Mouse (Mus musculus): ENCODE data around the gene Abhd12. TPM values are rescaled to one million over a fixed set of nuclear protein-coding genes. Genes with fewer than 3 reads are reported as not detected.

The Abhd12 gene
- polyA plus RNA-seq, 1 experiment from 2014 or later = 73.2 TPM

- no peak overlapping the region for H3K4me3 ChIP-seq (ENCODE audit: low read depth, low read length)
- ATAC-seq (ENCODE audit: low FRiP score, low TSS enrichment) = no peak
- WGBS = 91% methylated on average over 6 of the region's 6 CpGs
- H3K36me3 ChIP-seq (ENCODE audit: control insufficient read depth, insufficient read depth, low read length) = peaks cover 45% of the 10 kb centered on the region
- DNase-seq (ENCODE audit: low spot score) = no peak
- H3K9me3 ChIP-seq (ENCODE audit: control insufficient read depth, low read length) = no peaks in the 10 kb centered on the region
- no peaks in the 10 kb centered on the region for H3K27me3 ChIP-seq (ENCODE audit: control insufficient read depth, insufficient read depth, low read length)
- no peak overlapping the region for H3K9ac ChIP-seq (ENCODE audit: low read length)
- TF ChIP-seq EP300 (optimal IDR thresholded peaks at IDR 0.05) (no peak), CTCF (IDR thresholded peaks at IDR 0.05; ENCODE audit: low read depth) (no peak)
- no peak overlapping the region for H3K27ac ChIP-seq (replicated peaks)
- H3K4me2 ChIP-seq (replicated peaks; ENCODE audit: low read depth) = no peak overlapping the region
- H3K4me1 ChIP-seq (replicated peaks; ENCODE audit: control insufficient read depth, insufficient read depth) = no peaks in the 10 kb centered on the region
These were observed 95.7 kb downstream of the Abhd12 start for GRCm38 (mm10) chr2:150808812-150809211.

GRCm38 (mm10) chr2:150808381-150808780, 96.2 kb downstream of the Abhd12 start:
- TF ChIP-seq EP300 (optimal IDR thresholded peaks at IDR 0.05) (no peak), CTCF (IDR thresholded peaks at IDR 0.05; ENCODE audit: low read depth) (no peak)
- ATAC-seq (ENCODE audit: low FRiP score, low TSS enrichment) = no peak
- H3K4me3 ChIP-seq (ENCODE audit: low read depth, low read length) = no peak overlapping the region
- WGBS = 86% methylated on average over 6 of the region's 6 CpGs
- H3K9me3 ChIP-seq (ENCODE audit: control insufficient read depth, low read length) = no peaks in the 10 kb centered on the region
- no peak for DNase-seq (ENCODE audit: low spot score)
- H3K27ac ChIP-seq (replicated peaks) = no peak overlapping the region
- no peaks in the 10 kb centered on the region for H3K4me1 ChIP-seq (replicated peaks; ENCODE audit: control insufficient read depth, insufficient read depth)
- H3K36me3 ChIP-seq (ENCODE audit: control insufficient read depth, insufficient read depth, low read length) = peaks cover 42% of the 10 kb centered on the region
- H3K27me3 ChIP-seq (ENCODE audit: control insufficient read depth, insufficient read depth, low read length) = no peaks in the 10 kb centered on the region
- H3K4me2 ChIP-seq (replicated peaks; ENCODE audit: low read depth) = no peak overlapping the region
- H3K9ac ChIP-seq (ENCODE audit: low read length) = no peak overlapping the region

GRCm38 (mm10) chr2:150803035-150803434, 101.5 kb downstream of the Abhd12 start:
- ATAC-seq (ENCODE audit: low FRiP score, low TSS enrichment) (no peak), DNase-seq (ENCODE audit: low spot score) (no peak)
- no peak overlapping the region for H3K9ac ChIP-seq (ENCODE audit: low read length)
- no peak overlapping the region for H3K4me2 ChIP-seq (replicated peaks; ENCODE audit: low read depth)
- 94% methylated on average over 1 of the region's 1 CpGs for WGBS
- no peaks in the 10 kb centered on the region for H3K4me1 ChIP-seq (replicated peaks; ENCODE audit: control insufficient read depth, insufficient read depth)
- H3K9me3 ChIP-seq (ENCODE audit: control insufficient read depth, low read length) = no peaks in the 10 kb centered on the region
- H3K36me3 ChIP-seq (ENCODE audit: control insufficient read depth, insufficient read depth, low read length) = peaks cover 28% of the 10 kb centered on the region
- no peak for TF ChIP-seq EP300 (optimal IDR thresholded peaks at IDR 0.05)
- TF ChIP-seq CTCF (IDR thresholded peaks at IDR 0.05; ENCODE audit: low read depth) = peak; percentile 75
- no peak overlapping the region for H3K4me3 ChIP-seq (ENCODE audit: low read depth, low read length)
- no peak overlapping the region for H3K27ac ChIP-seq (replicated peaks)
- H3K27me3 ChIP-seq (ENCODE audit: control insufficient read depth, insufficient read depth, low read length) = no peaks in the 10 kb centered on the region

GRCm38 (mm10) chr2:150800616-150801015, 103.9 kb downstream of the Abhd12 start:
- no peak; the same call in 1 of the 2 replicates for ATAC-seq (ENCODE audit: low FRiP score, low TSS enrichment)
- TF ChIP-seq CTCF (IDR thresholded peaks at IDR 0.05; ENCODE audit: low read depth) = no peak
- TF ChIP-seq EP300 (optimal IDR thresholded peaks at IDR 0.05) = no peak
- WGBS = 69% methylated on average over 5 of the region's 5 CpGs
- Histone ChIP-seq H3K4me3 (ENCODE audit: low read depth, low read length) (no peak overlapping the region), H3K27ac (replicated peaks) (no peak overlapping the region), H3K4me2 (replicated peaks; ENCODE audit: low read depth) (no peak overlapping the region), H3K36me3 (ENCODE audit: control insufficient read depth, insufficient read depth, low read length) (peaks cover 29% of the 10 kb centered on the region), H3K27me3 (ENCODE audit: control insufficient read depth, insufficient read depth, low read length) (no peaks in the 10 kb centered on the region), H3K9me3 (ENCODE audit: control insufficient read depth, low read length) (no peaks in the 10 kb centered on the region), H3K4me1 (replicated peaks; ENCODE audit: control insufficient read depth, insufficient read depth) (no peaks in the 10 kb centered on the region), H3K9ac (ENCODE audit: low read length) (no peak overlapping the region)
- no peak for DNase-seq (ENCODE audit: low spot score)

GRCm38 (mm10) chr2:150798084-150798483, 106.5 kb downstream of the Abhd12 start:
- peaks cover 26% of the 10 kb centered on the region for H3K36me3 ChIP-seq (ENCODE audit: control insufficient read depth, insufficient read depth, low read length)
- no peaks in the 10 kb centered on the region for H3K9me3 ChIP-seq (ENCODE audit: control insufficient read depth, low read length)
- no peak overlapping the region for H3K27ac ChIP-seq (replicated peaks)
- ATAC-seq (ENCODE audit: low FRiP score, low TSS enrichment) (no peak), DNase-seq (ENCODE audit: low spot score) (no peak)
- H3K4me2 ChIP-seq (replicated peaks; ENCODE audit: low read depth) = no peak overlapping the region
- no peak overlapping the region for H3K4me3 ChIP-seq (ENCODE audit: low read depth, low read length)
- 74% methylated on average over 7 of the region's 7 CpGs for WGBS
- H3K4me1 ChIP-seq (replicated peaks; ENCODE audit: control insufficient read depth, insufficient read depth) = no peaks in the 10 kb centered on the region
- H3K27me3 ChIP-seq (ENCODE audit: control insufficient read depth, insufficient read depth, low read length) = no peaks in the 10 kb centered on the region
- TF ChIP-seq EP300 (optimal IDR thresholded peaks at IDR 0.05) = no peak
- no peak for TF ChIP-seq CTCF (IDR thresholded peaks at IDR 0.05; ENCODE audit: low read depth)
- no peak overlapping the region for H3K9ac ChIP-seq (ENCODE audit: low read length)

GRCm38 (mm10) chr2:150793320-150793719, 111.2 kb downstream of the Abhd12 start:
- H3K9ac ChIP-seq (ENCODE audit: low read length) = no peak overlapping the region
- TF ChIP-seq EP300 (optimal IDR thresholded peaks at IDR 0.05) (no peak), CTCF (IDR thresholded peaks at IDR 0.05; ENCODE audit: low read depth) (no peak)
- H3K4me2 ChIP-seq (replicated peaks; ENCODE audit: low read depth) = no peak overlapping the region
- DNase-seq (ENCODE audit: low spot score) (no peak), ATAC-seq (ENCODE audit: low FRiP score, low TSS enrichment) (no peak)
- H3K27me3 ChIP-seq (ENCODE audit: control insufficient read depth, insufficient read depth, low read length) = no peaks in the 10 kb centered on the region
- H3K4me3 ChIP-seq (ENCODE audit: low read depth, low read length) = no peak overlapping the region
- H3K4me1 ChIP-seq (replicated peaks; ENCODE audit: control insufficient read depth, insufficient read depth) = 0 out of 2 replicates have a peak, but pooled peaks cover 4% of the 10 kb centered on the region
- H3K36me3 ChIP-seq (ENCODE audit: control insufficient read depth, insufficient read depth, low read length) = peaks cover 13% of the 10 kb centered on the region
- WGBS = 51% methylated on average over 4 of the region's 4 CpGs
- no peaks in the 10 kb centered on the region for H3K9me3 ChIP-seq (ENCODE audit: control insufficient read depth, low read length)
- no peak overlapping the region for H3K27ac ChIP-seq (replicated peaks)

Measured in stomach, postnatal 0 days (tissue).